Mouse (Mus musculus) kidney, postnatal 0 days (tissue): ENCODE data around the gene Stim1. TPM values are rescaled to one million over a fixed set of nuclear protein-coding genes. Genes with fewer than 3 reads are reported as not detected.
A peak's percentile ranks its signal among the peaks of the same experiment; 100 is the strongest.

ENCODE experiments used
- ATAC-seq: fragments of 200-750 bp; cut with Nextera tagmentation; replicated peaks from 2 replicates; pipeline ENCODE4 v1.8.0; 2017; ENCODE audit warnings: low read depth, moderate number of reproducible peaks, moderate TSS enrichment, moderate library complexity; ENCODE audit not compliant: low FRiP score
- DNase-seq: peaks from one replicate; pipeline ENCODE4 v3.0.0-alpha.2; 2016; ENCODE audit warnings: low spot score
- H3K27ac ChIP-seq: fragments of 300-500 bp; sonication (generic); 2 replicates; pipeline ENCODE4 v1.5.1; 2014; ENCODE audit warnings: mild to moderate bottlenecking
- H3K27me3 ChIP-seq: fragments of 300-500 bp; sonication (generic); 2 replicates; pipeline ENCODE4 v1.6.1; 2014; ENCODE audit warnings: low read length, mixed read lengths; ENCODE audit not compliant: insufficient read depth
- H3K36me3 ChIP-seq: fragments of 300-500 bp; sonication (generic); 2 replicates; pipeline ENCODE4 v1.6.1; 2014; ENCODE audit warnings: low read length, mixed read lengths; ENCODE audit not compliant: insufficient read depth
- H3K4me1 ChIP-seq: fragments of 300-500 bp; sonication (generic); replicated peaks from 2 replicates; pipeline ENCODE4 v1.6.1; 2014; ENCODE audit warnings: antibody characterized with exemption, low read length, mixed read lengths; ENCODE audit not compliant: insufficient read depth
- H3K4me2 ChIP-seq: fragments of 300-500 bp; sonication (generic); 2 replicates; pipeline ENCODE4 v1.6.1; 2014; ENCODE audit warnings: mild to moderate bottlenecking, low read length, moderate library complexity, mixed read lengths
- H3K4me3 ChIP-seq: fragments of 300-500 bp; sonication (generic); replicated peaks from 2 replicates; pipeline ENCODE4 v1.5.1; 2014; ENCODE audit warnings: low read depth, low read length
- H3K9ac ChIP-seq: fragments of 300-500 bp; sonication (generic); 2 replicates; pipeline ENCODE4 v1.6.1; 2014; ENCODE audit warnings: low read depth, low read length
- H3K9me3 ChIP-seq: fragments of 300-500 bp; sonication (generic); replicated peaks from 2 replicates; pipeline ENCODE4 v1.6.1; 2016; ENCODE audit warnings: low read length, inconsistent platforms, mixed read lengths
- CTCF ChIP-seq: IDR thresholded peaks from 2 replicates; pipeline ENCODE4 v1.5.1; 2016; ENCODE audit warnings: antibody characterized with exemption, low read depth, mild to moderate bottlenecking, moderate library complexity
- WGBS: fragments of 180-500 bp; shearing (Covaris S2); extraction: QIAGEN DNeasy Blood & Tissue Kit; methylation state at CpG from one replicate; pipeline ENCODE4 v1.1.7; 2014; 5-methylcytosine and 5-hydroxymethylcytosine counted together
- polyA plus RNA-seq: library from polyadenylated mRNA; unstranded; fragments of >200 nt; fragmentation: Nextera tagmentation; extraction: Ambion mirVana; gene quantifications from 2 replicates; pipeline ENCODE4 v1.2.1, GENCODE M21; 2015

Stim1 gene
- polyA plus RNA-seq, 1 experiment from 2014 or later: 9.7 TPM

- Histone ChIP-seq H3K27me3 (no peaks in the 10 kb centered on the region), H3K27ac (no peak overlapping the region), H3K9ac (no peak overlapping the region), H3K9me3 (no peaks in the 10 kb centered on the region), H3K4me1 (no peaks in the 10 kb centered on the region), H3K36me3 (no peaks in the 10 kb centered on the region), H3K4me2 (no peak overlapping the region), H3K4me3 (no peak overlapping the region)
- WGBS: 90% methylated on average over 3 of the region's 3 CpGs
- DNase-seq: no peak
- no peak for ATAC-seq
- no peak for TF ChIP-seq CTCF
Measured at GRCm38 (mm10) chr7:102373382-102374072, 105.9 kb downstream of the Stim1 start.

GRCm38 (mm10) chr7:102383221-102383620 lies 115.6 kb downstream of the Stim1 start:
- Histone ChIP-seq H3K4me3 (no peak overlapping the region), H3K4me2 (no peak overlapping the region), H3K4me1 (no peaks in the 10 kb centered on the region), H3K9me3 (no peaks in the 10 kb centered on the region), H3K36me3 (no peaks in the 10 kb centered on the region), H3K27me3 (no peaks in the 10 kb centered on the region), H3K9ac (no peak overlapping the region), H3K27ac (no peak overlapping the region)
- no peak for DNase-seq
- 80% methylated on average over 7 of the region's 7 CpGs for WGBS
- no peak for ATAC-seq
- no peak for TF ChIP-seq CTCF

- 92% methylated on average over 3 of the region's 3 CpGs for WGBS
- ATAC-seq: no peak
- DNase-seq: no peak
- no peak overlapping the region for H3K4me3 ChIP-seq
- H3K36me3 ChIP-seq: no peaks in the 10 kb centered on the region
- H3K9ac ChIP-seq: no peak overlapping the region
- no peak overlapping the region for H3K4me2 ChIP-seq
- no peaks in the 10 kb centered on the region for H3K27me3 ChIP-seq
- no peak overlapping the region for H3K27ac ChIP-seq
- H3K4me1 ChIP-seq: no peaks in the 10 kb centered on the region
- TF ChIP-seq CTCF: no peak
- H3K9me3 ChIP-seq: no peaks in the 10 kb centered on the region
Measured at GRCm38 (mm10) chr7:102385973-102386372, 118.4 kb downstream of the Stim1 start.

- Histone ChIP-seq H3K27ac (no peak overlapping the region), H3K27me3 (no peaks in the 10 kb centered on the region), H3K4me3 (no peak overlapping the region), H3K4me2 (no peak overlapping the region), H3K4me1 (no peaks in the 10 kb centered on the region), H3K36me3 (no peaks in the 10 kb centered on the region), H3K9ac (no peak overlapping the region), H3K9me3 (no peaks in the 10 kb centered on the region)
- peak; percentile 6 for DNase-seq
- ATAC-seq: no peak
- 51% methylated on average over 5 of the region's 5 CpGs for WGBS
- TF ChIP-seq CTCF: no peak
Measured at GRCm38 (mm10) chr7:102389082-102389481, 121.5 kb downstream of the Stim1 start.

- Histone ChIP-seq H3K36me3 (no peaks in the 10 kb centered on the region), H3K27me3 (no peaks in the 10 kb centered on the region), H3K27ac (no peak overlapping the region), H3K9ac (no peak overlapping the region), H3K4me1 (no peaks in the 10 kb centered on the region), H3K4me2 (no peak overlapping the region), H3K4me3 (no peak overlapping the region), H3K9me3 (no peaks in the 10 kb centered on the region)
- no peak for ATAC-seq
- DNase-seq: no peak
- 88% methylated on average over 2 of the region's 2 CpGs for WGBS
- TF ChIP-seq CTCF: no peak
Measured at GRCm38 (mm10) chr7:102393898-102394297, 126.3 kb downstream of the Stim1 start.

- Histone ChIP-seq H3K4me2 (no peak overlapping the region), H3K36me3 (no peaks in the 10 kb centered on the region), H3K9ac (no peak overlapping the region), H3K27me3 (no peaks in the 10 kb centered on the region), H3K4me3 (no peak overlapping the region), H3K4me1 (no peaks in the 10 kb centered on the region), H3K27ac (no peak overlapping the region), H3K9me3 (no peaks in the 10 kb centered on the region)
- DNase-seq: no peak
- no peak for ATAC-seq
- WGBS: 77% methylated on average over 7 of the region's 7 CpGs
- no peak for TF ChIP-seq CTCF
Measured at GRCm38 (mm10) chr7:102395894-102396293, 128.3 kb downstream of the Stim1 start.

- no peak overlapping the region for H3K4me2 ChIP-seq
- WGBS: 94% methylated on average over 3 of the region's 3 CpGs
Measured at GRCm38 (mm10) chr7:102396331-102396730, 128.7 kb downstream of the Stim1 start.

More at GRCm38 (mm10) chr7:102396331-102396730, 128.7 kb downstream of the Stim1 start:
- no peak overlapping the region for H3K4me3 ChIP-seq
- H3K27ac ChIP-seq: no peak overlapping the region
- no peak overlapping the region for H3K9ac ChIP-seq
- no peak for ATAC-seq
- H3K4me1 ChIP-seq: no peaks in the 10 kb centered on the region
- no peaks in the 10 kb centered on the region for H3K36me3 ChIP-seq
- DNase-seq: no peak
- H3K27me3 ChIP-seq: no peaks in the 10 kb centered on the region
- no peak for TF ChIP-seq CTCF
- H3K9me3 ChIP-seq: no peaks in the 10 kb centered on the region
